Mouse (Mus musculus) testis, adult 2 months (tissue): ENCODE results near the gene Htra3.

Source experiments
- CTCF ChIP-seq: fragments of 200-500 bp; IDR thresholded peaks from 2 replicates; pipeline ENCODE4 v1.5.1; 2012; ENCODE audit warnings: low read depth, mild to moderate bottlenecking, inconsistent platforms, low read length, moderate library complexity; ENCODE audit not compliant: control insufficient read depth, insufficient read depth, insufficient replicate concordance
- POLR2A ChIP-seq: fragments of 200-500 bp; IDR thresholded peaks from 2 replicates; pipeline ENCODE4 v1.6.1; 2012; ENCODE audit warnings: low read depth, mild to moderate bottlenecking, inconsistent platforms, low read length, moderate library complexity; ENCODE audit not compliant: control insufficient read depth

- TF ChIP-seq CTCF (no peak), POLR2A (no peak)
Measured at GRCm38 (mm10) chr5:35661210-35661609, 18.4 kb downstream of the Htra3 start.
